Mouse (Mus musculus) frontal cortex, postnatal 14 days (tissue): Measurements from ENCODE around the gene Myo1f.
"Not testable (repeated sequence)": the region's sequence is repeated elsewhere in the genome, so short reads cannot be mapped to it uniquely, and the experiment has no call there.

Source experiments
- DNase-seq, 2 experiments: peaks; one replicate each; pipeline ENCODE4 v3.0.0; 2022; ENCODE audit warnings: low spot score in 2 of 2

The Myo1f gene

GRCm38 (mm10) chr17:33584061-33584460, 28.6 kb downstream of the Myo1f start:
- no peak for DNase-seq

DNA sequence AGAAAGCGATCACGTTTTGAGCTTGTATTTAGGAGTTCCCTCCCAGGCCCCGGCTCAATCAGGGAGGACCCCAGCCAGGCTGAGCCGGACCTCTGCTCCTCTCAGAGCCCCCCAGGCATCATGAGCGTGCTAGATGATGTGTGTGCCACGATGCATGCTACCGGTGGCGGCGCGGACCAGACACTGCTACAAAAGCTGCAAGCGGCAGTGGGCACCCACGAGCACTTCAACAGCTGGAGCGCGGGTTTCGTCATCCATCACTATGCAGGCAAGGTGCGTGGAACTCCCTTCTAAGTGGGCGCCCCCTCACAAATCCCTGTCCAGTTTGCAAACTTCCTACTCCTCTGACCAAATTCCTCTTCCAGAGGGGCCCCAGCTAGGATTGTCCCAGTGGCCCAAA, 30.5 kb downstream of the Myo1f start:
- DNase-seq: no peak

GRCm38 (mm10) chr17:33597271-33597670, 41.8 kb downstream of the Myo1f start:
- no peak for DNase-seq

DNA sequence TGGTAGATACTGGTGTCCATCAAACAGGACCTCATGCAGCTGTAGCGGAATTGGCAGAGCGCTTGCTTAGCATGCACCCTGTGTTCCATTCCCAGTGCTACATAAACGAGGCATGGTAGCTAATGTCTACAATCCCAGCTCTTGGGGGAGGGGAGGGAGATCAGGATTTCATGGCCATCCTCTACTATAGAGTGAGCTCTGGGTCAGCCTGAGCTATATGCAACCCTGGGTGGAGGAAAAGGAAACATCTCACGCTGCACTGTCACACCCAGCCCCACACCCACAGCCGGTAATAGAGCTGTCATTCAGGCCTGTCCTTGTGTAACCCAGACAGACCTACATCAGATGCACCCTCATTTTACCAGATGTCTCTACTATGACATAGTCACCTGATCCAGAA, 43.0 kb downstream of the Myo1f start:
- no peak for DNase-seq

GRCm38 (mm10) chr17:33599836-33600475, 44.4 kb downstream of the Myo1f start:
- no peak for DNase-seq

DNA sequence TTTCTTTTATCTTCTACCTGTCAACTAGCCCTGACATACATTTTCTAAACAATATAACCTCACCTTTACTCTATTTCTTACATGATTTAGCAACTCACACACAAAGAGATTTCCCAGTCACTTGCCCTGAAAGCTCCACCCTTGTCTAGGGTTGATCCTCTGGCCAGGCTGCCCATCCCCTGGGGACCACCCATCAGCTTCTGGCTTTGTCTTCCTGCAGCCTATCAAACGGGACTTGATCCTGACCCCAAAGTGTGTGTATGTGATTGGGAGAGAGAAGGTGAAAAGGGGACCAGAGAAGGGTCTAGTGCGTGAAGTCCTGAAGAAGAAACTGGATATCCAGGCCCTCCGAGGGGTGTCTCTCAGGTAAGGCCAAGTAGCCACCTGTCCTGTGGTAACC, 45.3 kb downstream of the Myo1f start:
- DNase-seq: no peak

DNA sequence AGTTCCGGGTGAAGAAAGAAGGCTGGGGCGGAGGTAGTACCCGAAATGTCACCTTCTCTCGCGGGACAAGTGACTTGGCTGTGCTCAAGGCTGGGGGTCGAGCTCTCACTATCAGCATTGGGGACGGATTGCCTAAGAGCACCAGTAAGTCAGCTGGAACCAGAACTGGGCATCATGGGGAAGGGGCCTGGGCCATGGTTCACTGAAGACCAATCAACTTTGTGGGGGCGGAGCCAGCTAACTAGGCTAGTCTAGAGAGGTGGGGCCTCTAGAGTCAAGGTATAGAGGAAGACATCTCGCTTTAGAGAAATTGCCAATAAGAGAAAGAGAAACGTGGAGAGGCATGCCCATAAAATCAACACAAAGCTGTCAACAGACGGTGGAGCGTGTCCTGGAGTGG, 46.4 kb downstream of the Myo1f start:
- no peak for DNase-seq

GRCm38 (mm10) chr17:33607273-33607672, 51.8 kb downstream of the Myo1f start:
- no peak for DNase-seq

DNA sequence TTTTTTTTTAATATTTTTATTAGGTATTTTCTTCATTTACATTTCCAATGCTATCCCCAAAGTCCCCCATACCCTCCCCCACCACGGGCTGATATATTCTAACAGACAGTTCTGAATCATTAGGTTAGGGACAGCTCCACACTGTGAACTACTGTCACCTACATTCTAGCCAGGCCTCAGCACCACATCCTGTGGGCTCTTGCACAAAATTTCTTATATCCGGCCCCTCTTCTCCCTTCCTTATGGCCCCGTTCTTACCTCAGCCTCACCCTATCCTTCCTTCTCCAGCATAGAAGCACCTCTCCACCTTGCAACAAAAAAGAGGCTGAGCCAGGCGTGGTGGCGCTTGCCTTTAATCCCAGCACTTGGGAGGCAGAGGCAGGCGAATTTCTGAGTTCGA, 55.0 kb downstream of the Myo1f start:
- no peak for DNase-seq

- DNase-seq: not testable (repeated sequence)
Measured at GRCm38 (mm10) chr17:33613726-33614125, 58.2 kb downstream of the Myo1f start.

DNA sequence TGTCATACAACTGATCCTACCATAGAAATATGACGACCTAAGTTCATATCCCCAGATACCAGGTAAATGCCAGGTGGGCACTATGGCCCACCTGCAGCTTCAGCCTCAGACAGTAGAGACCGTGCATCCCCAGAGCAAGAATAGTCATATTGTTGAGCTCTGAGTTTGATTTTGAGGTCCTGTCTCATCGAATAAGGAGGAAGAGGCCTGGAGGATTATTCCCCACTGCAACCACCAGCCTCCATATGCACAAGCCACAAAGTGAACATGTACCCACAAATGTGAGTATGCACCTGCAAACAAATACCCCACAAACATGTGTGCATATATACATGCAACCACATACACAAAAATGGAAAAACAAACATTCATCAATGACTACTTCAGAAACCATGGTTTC, 71.8 kb downstream of the Myo1f start:
- DNase-seq: no peak

DNA sequence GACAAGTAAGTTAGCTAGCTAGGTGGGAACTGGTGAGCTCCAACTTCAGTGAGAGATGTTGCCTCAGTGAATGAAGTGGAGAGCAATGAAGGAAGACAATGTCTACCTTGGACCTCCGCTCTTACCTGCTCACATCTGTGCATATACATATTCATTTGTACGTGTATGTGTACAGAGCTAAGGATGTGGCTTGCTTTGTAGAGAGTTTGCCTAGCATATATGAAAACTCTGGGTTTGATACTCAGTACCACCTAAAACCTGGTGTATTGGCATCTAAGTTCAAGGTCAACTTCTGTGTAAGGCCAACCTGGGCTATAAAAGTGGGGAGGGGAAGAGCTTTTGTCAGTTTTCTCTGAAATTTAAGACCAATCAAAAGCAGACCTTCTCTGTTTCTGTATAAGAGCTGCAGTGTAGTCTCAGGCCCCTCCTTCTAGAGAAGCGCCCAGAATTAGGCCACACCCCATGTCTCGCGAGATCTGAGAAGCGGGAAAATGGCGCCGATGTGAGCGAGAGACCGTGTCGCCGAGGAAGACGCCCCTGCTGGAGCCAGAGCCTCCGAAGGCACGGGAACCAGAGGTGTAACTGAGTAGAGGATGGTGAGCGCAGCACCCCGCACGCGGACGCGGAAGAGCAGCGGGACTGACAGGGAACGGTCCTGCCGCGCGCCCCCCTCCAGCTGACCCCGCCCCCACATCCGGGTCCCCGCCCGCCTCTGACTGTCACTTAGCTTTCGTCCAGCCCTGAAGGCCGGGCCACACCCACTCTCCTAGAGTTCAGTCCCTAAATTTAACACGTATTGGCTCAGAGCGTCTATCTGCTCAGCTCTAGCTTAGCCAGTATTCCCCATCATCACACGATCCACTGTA, 73.3 kb downstream of the Myo1f start, which contains the start of gene Zfp414:
TSS of gene Zfp414 (plus strand) at position 470 of the 866 bp plus-strand sequence.
- peak; percentile 82 to 86 for DNase-seq

- no peak for DNase-seq
Measured at GRCm38 (mm10) chr17:33629487-33630125, 74.1 kb downstream of the Myo1f start.

- no peak for DNase-seq
Measured at GRCm38 (mm10) chr17:33630171-33630895, 74.8 kb downstream of the Myo1f start.

- no peak for DNase-seq
Measured at GRCm38 (mm10) chr17:33631236-33631635, 75.7 kb downstream of the Myo1f start.

DNA sequence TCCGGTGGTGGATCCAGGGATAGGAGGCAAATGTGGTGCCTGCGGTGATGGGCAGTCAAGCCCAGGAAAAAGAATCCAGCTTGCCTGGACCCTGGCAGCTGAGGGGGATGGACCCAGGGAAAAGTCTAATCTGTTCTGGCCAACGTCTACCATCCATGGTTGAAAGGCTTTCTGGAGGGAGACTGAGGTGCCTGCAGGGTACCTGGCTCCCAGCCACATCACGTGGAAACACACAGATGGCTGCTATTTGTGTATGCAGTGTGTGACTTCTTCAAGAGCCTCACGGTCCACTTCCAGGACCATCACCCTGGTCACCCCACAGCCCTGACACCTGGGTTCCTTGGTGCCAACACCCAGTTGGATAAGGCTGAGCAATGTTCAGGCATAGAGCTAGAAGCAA, 76.3 kb downstream of the Myo1f start:
- DNase-seq: no peak

GRCm38 (mm10) chr17:33637038-33637437, 81.5 kb downstream of the Myo1f start:
- DNase-seq: no peak

DNA sequence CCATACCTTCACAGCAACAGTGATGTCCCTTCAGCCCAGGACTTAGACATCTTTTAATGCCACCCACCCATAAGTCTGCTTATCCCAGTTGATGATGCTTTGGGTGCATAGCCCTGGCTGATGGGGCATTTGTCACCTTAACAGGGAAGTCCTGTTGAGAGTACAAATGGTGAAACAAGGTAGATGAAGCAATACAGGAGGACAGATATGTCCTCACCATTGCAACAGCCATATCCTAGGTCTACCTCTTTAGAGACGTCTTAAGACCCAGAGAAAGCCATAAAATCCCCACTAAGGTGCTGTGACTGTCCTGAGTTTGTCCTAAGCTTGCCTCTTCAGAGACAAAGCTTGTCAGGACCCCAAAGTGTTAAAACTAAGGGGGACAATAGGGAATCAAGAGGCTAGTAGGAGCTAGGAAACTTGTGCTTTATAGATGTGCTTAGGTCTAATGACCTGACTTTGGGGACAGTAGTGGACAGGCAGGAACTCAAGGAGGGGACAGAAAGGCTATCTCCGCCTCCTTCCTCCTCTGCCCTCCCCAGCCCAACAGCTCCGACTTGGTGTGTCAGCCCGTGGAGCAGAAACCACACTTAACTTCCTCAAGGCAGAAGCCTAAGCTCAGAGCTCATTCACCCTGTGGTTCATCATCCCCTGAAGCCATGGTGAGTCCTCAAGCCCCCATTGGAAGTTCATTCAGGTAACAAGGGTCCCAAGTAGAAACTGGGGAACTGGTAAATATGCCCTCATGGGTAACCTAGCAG, 82.2 kb downstream of the Myo1f start, which contains the start of gene Pram1:
TSS of gene Pram1 (plus strand) at position 541 of the 761 bp plus-strand sequence.
- no peak for DNase-seq

DNA sequence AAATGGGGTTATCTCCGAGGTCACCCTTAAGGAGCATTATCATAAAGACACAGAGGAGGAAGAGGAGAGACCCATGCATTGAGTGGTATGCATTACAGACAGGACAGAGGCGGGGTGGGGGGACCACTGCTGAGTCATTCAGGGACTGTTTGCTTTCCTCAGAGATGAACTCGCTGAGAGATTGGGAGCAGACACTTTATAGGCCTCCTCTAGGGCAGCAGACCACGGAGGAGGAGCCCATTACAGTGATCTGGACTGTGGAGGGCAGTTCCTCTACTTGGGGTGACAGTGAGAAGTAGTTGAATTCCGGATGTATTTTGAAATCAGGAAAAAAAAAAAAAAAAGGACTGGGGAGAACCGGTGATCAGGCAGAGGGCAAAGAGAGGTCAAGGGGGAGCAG, 84.2 kb downstream of the Myo1f start:
- no peak for DNase-seq

DNA sequence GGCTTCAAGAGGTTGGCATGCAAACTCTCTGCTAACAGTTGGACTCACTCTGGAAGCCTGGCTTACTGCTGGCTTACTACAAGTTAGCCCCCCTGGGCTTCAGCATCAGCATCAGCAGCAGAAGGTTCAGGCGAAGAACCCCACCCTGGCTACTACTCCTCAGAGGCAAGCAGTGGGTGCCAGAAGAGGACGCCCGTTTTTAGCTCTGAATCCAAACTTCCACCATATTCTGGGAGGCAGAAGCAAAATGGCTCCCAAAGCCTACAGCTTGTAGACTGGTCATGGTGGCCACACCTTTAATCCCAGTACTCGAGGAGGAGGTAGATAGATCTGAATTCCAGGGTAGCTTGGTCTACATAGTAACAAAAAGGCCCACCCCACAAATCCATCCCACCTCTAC, 88.6 kb downstream of the Myo1f start:
- no peak for DNase-seq

DNA sequence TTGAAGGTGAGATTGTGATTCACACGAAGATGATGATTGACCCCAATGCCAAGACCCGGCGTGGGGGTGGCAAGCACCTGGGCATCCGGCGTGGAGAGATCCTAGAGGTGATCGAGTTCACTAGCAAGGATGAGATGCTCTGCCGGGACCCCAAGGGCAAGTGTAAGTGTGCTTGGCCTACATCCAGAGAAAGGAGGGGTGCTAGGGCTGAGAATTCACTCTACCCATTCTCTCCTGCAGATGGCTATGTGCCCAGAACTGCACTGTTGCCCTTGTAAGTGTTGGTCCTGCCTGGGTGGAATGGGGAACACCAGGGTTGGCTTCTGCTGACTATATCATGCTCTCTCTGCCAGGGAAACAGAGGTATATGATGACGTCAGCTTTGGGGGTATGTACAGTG, 89.6 kb downstream of the Myo1f start:
- DNase-seq: no peak
